Mouse (Mus musculus): ENCODE measurements around the gene Hmg20a.

- TF ChIP-seq ETS1 (conservative IDR thresholded peaks at IDR 0.05; ENCODE audit: low read depth, low read length) = no peak
- no peak for TF ChIP-seq CTCF (conservative IDR thresholded peaks at IDR 0.05 in 1 of 2, IDR thresholded peaks at IDR 0.05 in 1 of 2; ENCODE audit: low read depth in 2 of 2, low read length in 2 of 2)
- no peak for TF ChIP-seq JUND (conservative IDR thresholded peaks at IDR 0.05; ENCODE audit: low read depth, low read length)
- no peak for TF ChIP-seq EP300 (IDR thresholded peaks at IDR 0.05; ENCODE audit: low read length)
Observed at GRCm38 (mm10) chr9:56412716-56413115, 5.7 kb upstream of the Hmg20a start.

Data from CH12.LX (cell line).